Mouse (Mus musculus) gastrocnemius, postnatal 4 days (tissue): ENCODE measurements around the gene Olfr1052. TPM values are rescaled to one million over a fixed set of nuclear protein-coding genes. Genes with fewer than 3 reads are reported as not detected.
"Not testable (repeated sequence)": the region's sequence is repeated elsewhere in the genome, so short reads cannot be mapped to it uniquely, and the experiment has no call there.

Experiments used
- DNase-seq, 2 experiments: peaks; one replicate each; pipeline ENCODE4 v3.0.0; 2021 to 2022; ENCODE audit warnings: low spot score in 2 of 2, mixed read lengths in 2 of 2
- long read RNA-seq, 2 experiments: library from polyadenylated mRNA; stranded (forward); transcript quantifications; one replicate each; pipeline ENCODE4 v2.0.0; 2021
- total RNA-seq, 2 experiments: library from RNA; stranded (reverse); gene quantifications; 2 replicates each; pipeline ENCODE4 v1.2.3; 2021

The Olfr1052 gene
- total RNA-seq, result not detected
- long read RNA-seq, experiment 1, result 0 reads
- long read RNA-seq, experiment 2, result 0 reads

DNA sequence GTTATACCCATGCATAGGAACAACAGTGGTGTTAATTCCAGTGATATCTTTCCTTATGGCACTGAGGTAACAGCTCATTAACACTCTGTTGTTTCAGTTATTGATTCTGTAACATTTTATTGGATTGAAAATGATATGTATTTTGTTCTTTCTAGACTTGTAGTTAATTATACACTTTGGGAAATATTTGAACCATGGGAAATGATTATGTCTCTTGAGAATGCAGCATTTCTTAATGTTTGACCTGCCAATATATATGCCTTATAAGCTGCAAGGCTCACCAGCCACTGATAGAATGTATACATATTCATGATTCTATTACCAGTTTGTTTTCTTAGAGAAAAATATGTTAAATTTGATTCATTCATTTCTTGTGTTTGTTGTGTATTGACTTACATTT, at the start of gene Olfr1052:
TSS of gene Olfr1052 (plus strand) at position 301 of the 400 bp plus-strand sequence.
- DNase-seq, result no peak

DNA sequence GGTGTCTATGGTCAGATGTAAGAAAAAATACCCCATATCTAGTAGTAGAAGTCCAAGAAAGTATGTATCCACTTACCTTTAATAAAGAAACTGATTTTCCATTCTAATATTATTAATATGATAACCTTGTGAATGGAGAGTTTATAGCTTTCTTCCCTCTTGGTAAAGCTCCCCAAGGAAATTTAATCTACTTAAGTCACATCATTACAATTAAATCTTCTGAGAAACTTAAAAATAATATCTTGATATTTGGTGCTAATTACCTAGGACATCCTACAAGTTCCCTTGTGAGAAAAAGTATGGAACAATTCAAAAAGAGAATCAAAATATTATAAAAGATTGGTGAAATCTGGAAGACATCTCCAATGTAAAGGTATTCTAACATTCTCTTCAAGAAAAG, 34.0 kb upstream of the Olfr1052 start, which contains the start of gene Olfr1049:
TSS of gene Olfr1049 (minus strand) at position 101 of the 400 bp plus-strand sequence.
- DNase-seq, result not testable (repeated sequence)

DNA sequence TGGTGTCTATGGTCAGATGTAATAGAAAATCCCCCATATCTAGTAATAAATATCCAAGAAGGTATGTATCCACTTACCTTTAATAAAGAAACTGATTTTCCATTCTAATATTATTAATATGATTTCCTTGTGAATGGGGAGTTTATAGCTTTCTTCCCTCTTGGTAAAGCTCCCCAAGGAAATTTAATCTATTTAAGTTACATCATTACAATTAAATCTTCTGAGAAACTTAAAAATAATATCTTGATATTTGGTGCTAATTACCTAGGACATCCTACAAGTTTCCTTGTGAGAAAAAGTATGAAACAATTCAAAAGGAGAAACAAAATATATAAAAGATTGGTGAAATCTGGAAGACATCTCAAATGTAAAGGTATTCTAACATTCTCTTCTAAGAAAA, 13.3 kb upstream of the Olfr1052 start, which contains the start of gene Olfr1051:
TSS of gene Olfr1051 (minus strand) at position 101 of the 400 bp plus-strand sequence.
- not testable (repeated sequence) for DNase-seq

DNA sequence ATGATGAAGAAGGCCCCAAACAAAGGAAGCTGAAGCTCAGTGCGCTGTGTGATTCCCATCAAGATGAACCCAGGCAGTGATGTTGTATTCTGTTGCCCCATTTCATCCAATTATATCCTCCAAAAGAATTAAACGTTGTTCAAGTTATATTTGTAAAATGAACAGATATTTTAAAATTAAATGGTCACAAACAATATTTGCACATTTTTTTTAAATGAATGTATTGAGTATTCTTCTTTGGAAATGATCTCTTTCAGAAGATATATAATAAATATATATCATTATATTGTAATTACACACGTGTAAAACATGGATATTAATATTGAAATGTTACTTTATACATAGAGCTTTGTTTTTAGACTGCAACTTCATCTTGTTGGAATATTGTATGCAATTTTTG, 22.9 kb downstream of the Olfr1052 start, which contains the start of gene Olfr1053:
TSS of gene Olfr1053 (minus strand) at position 101 of the 400 bp plus-strand sequence.
- no peak for DNase-seq

DNA sequence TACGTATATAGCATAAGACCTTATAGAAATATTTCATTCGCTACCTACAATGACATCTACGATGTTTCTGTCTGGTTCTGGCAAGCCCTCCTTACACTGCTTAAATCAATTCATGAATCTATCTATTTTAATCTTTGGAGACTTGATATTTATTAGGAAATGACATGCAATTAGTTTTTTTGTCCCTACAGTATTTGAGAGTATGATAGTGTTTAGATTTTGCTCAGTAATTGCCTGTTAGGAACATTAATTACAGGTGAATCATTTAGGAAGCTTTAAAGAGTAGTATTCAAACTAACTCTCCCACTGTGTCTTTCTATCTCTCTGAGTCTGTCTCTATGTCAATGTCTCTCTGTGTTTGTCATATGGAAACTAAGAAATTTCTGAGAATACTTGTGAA, 43.1 kb downstream of the Olfr1052 start, which contains the start of gene Olfr1054:
TSS of gene Olfr1054 (minus strand) at position 101 of the 400 bp plus-strand sequence.
- no peak for DNase-seq

Other genes starting within 250 kb of the Olfr1052 start
- not detected for gene Olfr1034, start 246.6 kb upstream of the Olfr1052 start, total RNA-seq
- gene Olfr1036, start 218.5 kb upstream of the Olfr1052 start, total RNA-seq, result not detected
- gene Olfr1037, start 205.1 kb upstream of the Olfr1052 start, total RNA-seq, result not detected
- gene Olfr1039, start 156.5 kb upstream of the Olfr1052 start, total RNA-seq, result not detected
- not detected for gene Olfr1040, start 145.7 kb upstream of the Olfr1052 start, total RNA-seq
- not detected for gene Olfr1042, start 130.6 kb upstream of the Olfr1052 start, total RNA-seq
- gene Olfr1043, start 124.9 kb upstream of the Olfr1052 start, total RNA-seq, result not detected
- gene Olfr1044, start 114.6 kb upstream of the Olfr1052 start, total RNA-seq, result not detected
- not detected for gene Olfr52, start 106.8 kb upstream of the Olfr1052 start, total RNA-seq
- gene Olfr1045, start 89.4 kb upstream of the Olfr1052 start, total RNA-seq, result not detected
- gene Olfr1046, start 73.1 kb upstream of the Olfr1052 start, total RNA-seq, result not detected
- gene Olfr1047, start 61.1 kb upstream of the Olfr1052 start, total RNA-seq, result not detected
- not detected for gene Olfr1048, start 52.2 kb upstream of the Olfr1052 start, total RNA-seq
- gene Olfr1049, start 34.1 kb upstream of the Olfr1052 start, total RNA-seq, result not detected
- gene Olfr1051, start 13.4 kb upstream of the Olfr1052 start, total RNA-seq, result not detected
- not detected for gene Olfr1053, start 22.8 kb downstream of the Olfr1052 start, total RNA-seq
- not detected for gene Olfr1054, start 43.0 kb downstream of the Olfr1052 start, total RNA-seq
- not detected for gene Olfr1055, start 57.8 kb downstream of the Olfr1052 start, total RNA-seq
- gene Olfr1056, start 70.0 kb downstream of the Olfr1052 start, total RNA-seq, result not detected
- gene Olfr1057, start 85.9 kb downstream of the Olfr1052 start, total RNA-seq, result not detected
- not detected for gene Olfr1058, start 96.1 kb downstream of the Olfr1052 start, total RNA-seq
- not detected for gene Olfr1061, start 121.6 kb downstream of the Olfr1052 start, total RNA-seq
- not detected for gene Olfr1062, start 134.3 kb downstream of the Olfr1052 start, total RNA-seq
- not detected for gene Olfr1065, start 158.1 kb downstream of the Olfr1052 start, total RNA-seq
- not detected for gene Olfr1066, start 163.8 kb downstream of the Olfr1052 start, total RNA-seq
- not detected for gene Olfr228, start 194.9 kb downstream of the Olfr1052 start, total RNA-seq
- not detected for gene Olfr1076, start 216.0 kb downstream of the Olfr1052 start, total RNA-seq